Mouse (Mus musculus) embryo, embryonic 11 days (tissue): ENCODE measurements at regions not wholly inside any gene's neighbourhood (a gene's known extent, or its start where the extent isn't known, plus 50 kb on each side); places are given as distances from the start of the nearest gene placed in this dataset.

Source experiments
- DNase-seq: peaks from one replicate; pipeline ENCODE4 v3.0.0-alpha.2; 2015

- DNase-seq: no peak
Observed at GRCm38 (mm10) chr7:95250651-95251050, 920.4 kb upstream of the Tenm4 start.

- DNase-seq: no peak
Observed at GRCm38 (mm10) chr7:95253862-95254545, 917.0 kb upstream of the Tenm4 start.

GRCm38 (mm10) chr7:95254913-95255312 is 916.1 kb upstream of the Tenm4 start:
- DNase-seq: no peak

GRCm38 (mm10) chr7:95255699-95256098 is 915.3 kb upstream of the Tenm4 start:
- no peak for DNase-seq

GRCm38 (mm10) chr7:95262942-95263341 is 908.1 kb upstream of the Tenm4 start:
- no peak for DNase-seq

- no peak for DNase-seq
Observed at GRCm38 (mm10) chr7:95277237-95277636, 893.8 kb upstream of the Tenm4 start.

GRCm38 (mm10) chr7:95313667-95314066 is 857.4 kb upstream of the Tenm4 start:
- no peak for DNase-seq

- DNase-seq: no peak
Observed at GRCm38 (mm10) chr7:95323084-95323483, 848.0 kb upstream of the Tenm4 start.

GRCm38 (mm10) chr7:95324939-95325338 is 846.1 kb upstream of the Tenm4 start:
- no peak for DNase-seq

- DNase-seq: peak; percentile 29
Observed at GRCm38 (mm10) chr7:95332037-95332436, 839.0 kb upstream of the Tenm4 start.

GRCm38 (mm10) chr7:95350185-95350803 is 820.8 kb upstream of the Tenm4 start:
- no peak for DNase-seq

- DNase-seq: no peak
Observed at GRCm38 (mm10) chr7:95350804-95351199, 820.2 kb upstream of the Tenm4 start.

GRCm38 (mm10) chr7:95351337-95351736 is 819.7 kb upstream of the Tenm4 start:
- no peak for DNase-seq

GRCm38 (mm10) chr7:95352133-95352532 is 818.9 kb upstream of the Tenm4 start:
- DNase-seq: no peak

GRCm38 (mm10) chr7:95354991-95355390 is 816.1 kb upstream of the Tenm4 start:
- DNase-seq: no peak

- DNase-seq: no peak
Observed at GRCm38 (mm10) chr7:95358732-95359131, 812.3 kb upstream of the Tenm4 start.

- no peak for DNase-seq
Observed at GRCm38 (mm10) chr7:95359154-95359553, 811.9 kb upstream of the Tenm4 start.
